In the genomic region with DNA sequence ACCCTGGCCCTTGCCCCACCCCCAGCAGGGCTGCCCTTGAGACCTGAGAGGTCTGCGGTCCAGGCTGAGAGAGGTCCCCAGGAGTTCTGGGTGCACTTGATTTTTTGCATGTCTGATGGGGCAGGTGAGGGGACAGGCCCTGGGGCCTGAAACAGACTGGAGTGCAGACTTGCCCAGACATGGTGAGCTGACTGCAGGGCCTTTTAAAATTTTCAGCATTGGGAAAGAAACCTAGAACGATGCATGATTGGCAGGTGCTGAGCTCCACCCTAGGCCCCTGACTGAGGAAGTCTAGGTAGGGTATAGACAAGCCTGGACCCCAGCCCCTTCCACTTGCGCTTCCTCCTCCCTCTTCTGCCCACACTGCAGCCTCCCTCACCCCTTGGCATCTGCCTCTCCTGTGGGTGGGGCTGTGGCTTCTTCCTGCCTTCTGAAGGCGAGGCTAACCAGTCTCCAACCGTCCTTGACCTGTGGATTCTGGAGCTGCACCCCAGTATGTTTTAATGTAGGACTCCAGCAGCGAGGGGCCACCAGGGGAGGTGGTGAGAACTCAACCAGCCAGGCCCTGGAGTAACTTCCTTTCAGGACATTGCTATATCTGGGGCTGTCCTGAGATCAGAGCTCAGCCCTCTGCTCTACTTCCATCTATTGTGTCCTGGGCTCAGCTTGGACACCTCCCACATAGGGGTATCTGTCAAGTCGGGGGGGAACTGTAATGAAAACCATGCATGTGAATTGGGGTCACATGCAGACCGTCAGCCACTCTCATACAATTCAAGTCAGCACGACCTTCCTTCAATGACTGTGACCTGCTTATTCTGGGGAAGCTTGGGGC, we compare ENCODE assay signal across 8 mouse cellular contexts. TPM values are rescaled to one million over a fixed set of nuclear protein-coding genes. Genes with fewer than 3 reads are reported as not detected.
DNase-seq lines count a peak whose midpoint lies in the region; ATAC-seq and TF ChIP-seq lines count a peak whose summit lies in the region.

No protein-coding gene starts in this region.

- H3K4me1 ChIP-seq in hindbrain, embryonic 10.5 days (replicated peaks), result peaks cover 33% of the 10 kb centered on the region
- H3K4me1 ChIP-seq in hindbrain, embryonic 14.5 days (replicated peaks; ENCODE audit: control insufficient read depth, insufficient read depth, low read length), result peaks cover 16% of the 10 kb centered on the region
- 0 out of 2 replicates have a peak, but pooled peaks cover 2% of the 10 kb centered on the region for H3K4me1 ChIP-seq in embryonic fibroblast, embryonic 13.5 days (ENCODE audit: control insufficient read depth, insufficient read depth, low read length)
- peaks cover 32% of the 10 kb centered on the region for H3K4me1 ChIP-seq in liver, embryonic 15.5 days (replicated peaks)

- H3K27me3 ChIP-seq in hindbrain, embryonic 10.5 days (ENCODE audit: insufficient read depth, poor library complexity, severe bottlenecking), result peaks cover 44% of the 10 kb centered on the region
- peaks cover 9% of the 10 kb centered on the region; the same call in 1 of the 2 replicates for H3K27me3 ChIP-seq in hindbrain, embryonic 14.5 days (ENCODE audit: control insufficient read depth, insufficient read depth, low read length)
- peaks cover 38% of the 10 kb centered on the region for H3K27me3 ChIP-seq in liver, embryonic 15.5 days

- 56% methylated on average over 9 of the region's 9 CpGs for WGBS in hindbrain, embryonic 10.5 days
- 53% methylated on average over 9 of the region's 9 CpGs for WGBS in hindbrain, embryonic 14.5 days
- 25% methylated on average over 9 of the region's 9 CpGs for WGBS in liver, embryonic 15.5 days (ENCODE audit: insufficient replicate concordance)

- no peak for ATAC-seq in hindbrain, embryonic 14.5 days (ENCODE audit: low FRiP score)
- ATAC-seq in liver, embryonic 15.5 days (ENCODE audit: insufficient read depth), result no peak

- peaks cover 17% of the 10 kb centered on the region for H3K9me3 ChIP-seq in hindbrain, embryonic 10.5 days
- H3K9me3 ChIP-seq in hindbrain, embryonic 14.5 days (ENCODE audit: control insufficient read depth, low read length), result no peaks in the 10 kb centered on the region
- peaks cover 3% of the 10 kb centered on the region; the same call in 1 of the 2 replicates for H3K9me3 ChIP-seq in liver, embryonic 15.5 days (replicated peaks)

- H3K27ac ChIP-seq in hindbrain, embryonic 10.5 days, result 0 out of 2 replicates have a peak overlapping the region, but pooled peaks have one; percentile 19
- no peak overlapping the region for H3K27ac ChIP-seq in hindbrain, embryonic 14.5 days
- H3K27ac ChIP-seq in embryonic fibroblast, embryonic 13.5 days (ENCODE audit: insufficient read depth, low read length), result peak overlapping the region; percentile 14; the same call in 1 of the 2 replicates
- peak overlapping the region; percentile 64; the same call in 1 of the 2 replicates for H3K27ac ChIP-seq in liver, embryonic 15.5 days (replicated peaks)

- no peak overlapping the region for H3K4me2 ChIP-seq in hindbrain, embryonic 14.5 days (replicated peaks)
- H3K4me2 ChIP-seq in liver, embryonic 15.5 days, result no peak overlapping the region; the same call in 1 of the 2 replicates

- no peak for TF ChIP-seq POLR2A in embryonic fibroblast, embryonic 13.5 days (IDR thresholded peaks at IDR 0.05; ENCODE audit: low read depth, low read length)

- H3K9ac ChIP-seq in hindbrain, embryonic 14.5 days, result no peak overlapping the region
- H3K9ac ChIP-seq in liver, embryonic 15.5 days, result no peak overlapping the region

- TF ChIP-seq CTCF in embryonic fibroblast, embryonic 13.5 days (IDR thresholded peaks at IDR 0.05; ENCODE audit: borderline replicate concordance, insufficient read depth, low read length), result no peak

- no peak for DNase-seq in hindbrain, embryonic 10.5 days (ENCODE audit: low spot score)
- DNase-seq in hindbrain, embryonic 14.5 days (ENCODE audit: low spot score), result no peak
- peak; percentile 58 for DNase-seq in A20 (ENCODE audit: low read depth, low spot score)
- no peak for DNase-seq in Muller cell, postnatal 12 days (ENCODE audit: inconsistent ontology term)
- no peak for DNase-seq in right cerebral cortex, adult 18-20 months
- DNase-seq in gastrocnemius, postnatal 4 days (ENCODE audit: low spot score in 2 of 2), result no peak

- H3K36me3 ChIP-seq in hindbrain, embryonic 10.5 days, result peaks cover 39% of the 10 kb centered on the region
- H3K36me3 ChIP-seq in hindbrain, embryonic 14.5 days (replicated peaks; ENCODE audit: control insufficient read depth, insufficient read depth), result peaks cover 29% of the 10 kb centered on the region
- peaks cover 31% of the 10 kb centered on the region for H3K36me3 ChIP-seq in liver, embryonic 15.5 days (replicated peaks)

- no peak overlapping the region for H3K4me3 ChIP-seq in hindbrain, embryonic 10.5 days
- H3K4me3 ChIP-seq in hindbrain, embryonic 14.5 days (replicated peaks; ENCODE audit: low read length), result no peak overlapping the region
- H3K4me3 ChIP-seq in embryonic fibroblast, embryonic 13.5 days (ENCODE audit: insufficient read depth, low read length), result no peak overlapping the region
- no peak overlapping the region for H3K4me3 ChIP-seq in liver, embryonic 15.5 days (replicated peaks)

RNA-seq across cellular contexts. Expression of a gene that starts 16.7 kb away (rescaled TPM):
- polyA plus RNA-seq in hindbrain, embryonic 10.5 days (2016; fragmentation: Nextera tagmentation; extraction: Ambion mirVana), result 55.3 and 58.5 TPM in 2 replicates
- 62.4 and 66.0 TPM in 2 replicates for polyA plus RNA-seq in hindbrain, embryonic 14.5 days (2014; fragmentation: Nextera tagmentation; extraction: Ambion mirVana)
- polyA plus RNA-seq in embryonic fibroblast, embryonic 13.5 days (2011; ENCODE audit: insufficient read length, low read depth, missing spikeins), result 147 and 163 TPM in 2 replicates
- polyA plus RNA-seq in liver, embryonic 15.5 days (2015; fragmentation: Nextera tagmentation; extraction: Ambion mirVana), result 23.0 and 25.6 TPM in 2 replicates
- 10 to 100 TPM; 63.9 to 77.4 TPM for total RNA-seq in gastrocnemius, postnatal 4 days (2021)

RNA-seq across cellular contexts. Expression of a gene that starts 30.0 kb away (rescaled TPM):
- polyA plus RNA-seq in hindbrain, embryonic 10.5 days (2016; fragmentation: Nextera tagmentation; extraction: Ambion mirVana), result 5.0 and 5.3 TPM in 2 replicates
- polyA plus RNA-seq in hindbrain, embryonic 14.5 days (2014; fragmentation: Nextera tagmentation; extraction: Ambion mirVana), result 5.2 and 5.7 TPM in 2 replicates
- polyA plus RNA-seq in embryonic fibroblast, embryonic 13.5 days (2011; ENCODE audit: insufficient read length, low read depth, missing spikeins), result 1.8 and 3.0 TPM in 2 replicates
- polyA plus RNA-seq in liver, embryonic 15.5 days (2015; fragmentation: Nextera tagmentation; extraction: Ambion mirVana), result 0.99 and 1.4 TPM in 2 replicates
- total RNA-seq in gastrocnemius, postnatal 4 days (2021), result 1 to 10 TPM; 1.8 to 2.6 TPM

RNA-seq across cellular contexts. Expression of a gene that starts 35.5 kb away (rescaled TPM):
- 254 and 268 TPM in 2 replicates for polyA plus RNA-seq in hindbrain, embryonic 10.5 days (2016; fragmentation: Nextera tagmentation; extraction: Ambion mirVana)
- polyA plus RNA-seq in hindbrain, embryonic 14.5 days (2014; fragmentation: Nextera tagmentation; extraction: Ambion mirVana), result 243 and 246 TPM in 2 replicates
- 86.0 and 99.4 TPM in 2 replicates for polyA plus RNA-seq in embryonic fibroblast, embryonic 13.5 days (2011; ENCODE audit: insufficient read length, low read depth, missing spikeins)
- 90.7 and 92.8 TPM in 2 replicates for polyA plus RNA-seq in liver, embryonic 15.5 days (2015; fragmentation: Nextera tagmentation; extraction: Ambion mirVana)
- total RNA-seq in gastrocnemius, postnatal 4 days (2021), result 10 to 100 TPM; 71.4 to 72.1 TPM

RNA-seq across cellular contexts. Expression of a gene that starts 44.1 kb away (rescaled TPM):
- polyA plus RNA-seq in hindbrain, embryonic 10.5 days (2016; fragmentation: Nextera tagmentation; extraction: Ambion mirVana), result 4.4 and 8.4 TPM in 2 replicates
- polyA plus RNA-seq in hindbrain, embryonic 14.5 days (2014; fragmentation: Nextera tagmentation; extraction: Ambion mirVana), result 16.6 and 16.7 TPM in 2 replicates
- 1.9 and 2.6 TPM in 2 replicates for polyA plus RNA-seq in embryonic fibroblast, embryonic 13.5 days (2011; ENCODE audit: insufficient read length, low read depth, missing spikeins)
- polyA plus RNA-seq in liver, embryonic 15.5 days (2015; fragmentation: Nextera tagmentation; extraction: Ambion mirVana), result 0.16 and 0.20 TPM in 2 replicates
- under 1 TPM; 0.22 to 0.47 TPM for total RNA-seq in gastrocnemius, postnatal 4 days (2021)

RNA-seq across cellular contexts. Expression of a gene that starts 48.6 kb away (rescaled TPM):
- 3.2 and 3.6 TPM in 2 replicates for polyA plus RNA-seq in hindbrain, embryonic 10.5 days (2016; fragmentation: Nextera tagmentation; extraction: Ambion mirVana)
- polyA plus RNA-seq in hindbrain, embryonic 14.5 days (2014; fragmentation: Nextera tagmentation; extraction: Ambion mirVana), result 5.4 TPM in 2 replicates
- polyA plus RNA-seq in embryonic fibroblast, embryonic 13.5 days (2011; ENCODE audit: insufficient read length, low read depth, missing spikeins), result 5.0 and 6.1 TPM in 2 replicates
- 6.4 and 6.9 TPM in 2 replicates for polyA plus RNA-seq in liver, embryonic 15.5 days (2015; fragmentation: Nextera tagmentation; extraction: Ambion mirVana)
- 1 to 10 TPM; 5.0 to 6.5 TPM for total RNA-seq in gastrocnemius, postnatal 4 days (2021)
